Mouse (Mus musculus): ENCODE data around the gene Klrc1. TPM values are rescaled to one million over a fixed set of nuclear protein-coding genes. Genes with fewer than 3 reads are reported as not detected.

Klrc1 gene
- polyA plus RNA-seq, 1 experiment: not detected

Other genes starting within 250 kb of the Klrc1 start
- gene Clec1a, start 227.0 kb downstream of the Klrc1 start, polyA plus RNA-seq (2012; ENCODE audit: insufficient read depth, insufficient read length, missing spikeins): 2.1 and 2.5 TPM in 2 replicates
- not detected in 2 replicates for gene Olr1, start 171.8 kb downstream of the Klrc1 start, polyA plus RNA-seq (2012; ENCODE audit: insufficient read depth, insufficient read length, missing spikeins)
- not detected in 2 replicates for gene Tmem52b, start 166.4 kb downstream of the Klrc1 start, polyA plus RNA-seq (2012; ENCODE audit: insufficient read depth, insufficient read length, missing spikeins)
- 111 and 147 TPM in 2 replicates for gene Gabarapl1, start 145.8 kb downstream of the Klrc1 start, polyA plus RNA-seq (2012; ENCODE audit: insufficient read depth, insufficient read length, missing spikeins)
- not detected in 2 replicates for gene Klre1, start 101.1 kb downstream of the Klrc1 start, polyA plus RNA-seq (2012; ENCODE audit: insufficient read depth, insufficient read length, missing spikeins)
- gene Klrd1, start 87.2 kb downstream of the Klrc1 start, polyA plus RNA-seq (2012; ENCODE audit: insufficient read depth, insufficient read length, missing spikeins): 2.0 TPM in 1 of 2 replicates, not detected in the other
- gene Klrk1, start 55.1 kb downstream of the Klrc1 start, polyA plus RNA-seq (2012; ENCODE audit: insufficient read depth, insufficient read length, missing spikeins): 0.83 and 1.1 TPM in 2 replicates
- not detected in 2 replicates for gene Klrc3, start 35.6 kb downstream of the Klrc1 start, polyA plus RNA-seq (2012; ENCODE audit: insufficient read depth, insufficient read length, missing spikeins)
- not detected in 2 replicates for gene Klrc2, start 18.3 kb downstream of the Klrc1 start, polyA plus RNA-seq (2012; ENCODE audit: insufficient read depth, insufficient read length, missing spikeins)
- not detected in 2 replicates for gene Klri1, start 38.2 kb upstream of the Klrc1 start, polyA plus RNA-seq (2012; ENCODE audit: insufficient read depth, insufficient read length, missing spikeins)
- gene Klri2, start 61.5 kb upstream of the Klrc1 start, polyA plus RNA-seq (2012; ENCODE audit: insufficient read depth, insufficient read length, missing spikeins): not detected in 2 replicates
- gene Gm156, start 105.3 kb upstream of the Klrc1 start, polyA plus RNA-seq (2012; ENCODE audit: insufficient read depth, insufficient read length, missing spikeins): not detected in 2 replicates
- not detected in 2 replicates for gene Gm17631, start 183.7 kb upstream of the Klrc1 start, polyA plus RNA-seq (2012; ENCODE audit: insufficient read depth, insufficient read length, missing spikeins)
- not detected in 2 replicates for gene Klra17, start 197.7 kb upstream of the Klrc1 start, polyA plus RNA-seq (2012; ENCODE audit: insufficient read depth, insufficient read length, missing spikeins)
- gene Klra5, start 238.7 kb upstream of the Klrc1 start, polyA plus RNA-seq (2012; ENCODE audit: insufficient read depth, insufficient read length, missing spikeins): not detected in 2 replicates

All from brown adipose tissue, adult 24 weeks (tissue).